Mouse (Mus musculus): ENCODE measurements around the gene Smoc1.

Gene Smoc1

DNA sequence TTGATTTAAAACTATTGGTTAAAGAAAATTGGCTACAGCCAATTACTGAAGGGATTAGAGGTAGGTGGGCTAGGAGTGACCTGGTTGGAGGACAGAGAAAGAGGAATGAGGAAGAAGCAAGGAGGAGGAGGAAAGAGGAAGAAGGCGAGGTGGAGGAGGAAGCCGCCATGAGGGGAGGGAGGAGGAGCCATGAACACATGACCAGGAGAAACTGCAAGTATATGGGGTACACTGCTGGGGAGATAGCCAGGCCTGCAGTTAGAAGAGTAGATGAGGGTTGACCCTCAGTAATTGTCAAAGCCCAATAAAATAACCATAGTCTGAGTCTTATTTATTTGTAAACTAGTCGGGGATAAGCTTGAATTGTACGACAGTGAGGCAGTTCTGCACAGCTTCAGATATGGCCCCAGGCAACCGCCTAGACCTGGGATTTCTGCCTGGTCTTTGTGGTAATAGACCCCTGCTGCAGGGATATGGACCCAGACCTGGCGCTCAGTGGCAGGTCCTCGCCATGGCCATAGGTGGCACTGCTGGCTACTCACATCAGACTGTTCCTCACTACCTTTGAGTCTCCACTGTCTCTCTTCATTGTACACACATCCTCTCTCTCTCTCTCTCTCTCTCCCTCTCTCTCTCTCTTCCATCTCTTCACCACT is 7.2 kb upstream of the Smoc1 start:
- intact Hi-C loops (cut with DNase I): no loop called here

DNA sequence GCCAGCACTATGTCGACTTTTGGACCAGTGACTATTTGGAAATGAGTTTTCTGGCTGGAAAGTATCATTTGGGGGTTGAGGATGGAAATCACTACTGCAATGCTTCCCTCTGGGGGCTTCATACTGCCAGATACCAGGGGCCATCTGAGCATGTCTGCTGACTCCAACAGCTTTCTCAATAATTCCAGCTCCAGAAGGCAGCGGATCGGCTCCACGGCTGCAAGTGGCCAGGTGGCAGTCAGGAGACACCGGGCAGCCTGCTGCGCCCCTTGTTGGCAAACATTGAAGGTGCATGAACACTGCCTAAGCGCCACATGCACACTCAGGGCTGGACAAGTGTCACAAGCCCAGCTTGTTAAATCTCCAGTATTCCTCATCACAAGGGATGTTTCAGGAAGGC is 2.2 kb upstream of the Smoc1 start:
- intact Hi-C loops (cut with DNase I): loop anchor here (10.0 kb wide), 1 partner anchor 160 kb away; no protein-coding TSS in a partner anchor

DNA sequence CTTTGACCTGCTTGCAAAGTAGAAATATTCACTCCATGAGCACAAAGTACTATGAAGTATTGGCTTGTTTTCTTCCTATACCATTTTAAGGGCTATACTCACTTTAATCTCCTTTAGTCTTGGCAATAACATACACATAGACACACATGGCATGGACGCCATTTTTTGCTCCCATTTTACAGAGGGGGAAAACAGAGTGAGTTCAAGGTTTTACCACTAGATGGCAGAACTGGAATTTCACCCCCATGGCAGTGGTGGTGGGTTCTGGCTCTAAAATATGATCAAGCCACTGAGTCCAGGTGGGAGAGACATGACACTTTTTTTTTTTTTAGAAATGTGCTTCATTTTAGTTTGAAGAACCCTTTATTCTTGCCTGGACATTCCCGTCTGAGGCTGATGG is 1.6 kb upstream of the Smoc1 start:
- intact Hi-C loops (cut with DNase I): loop anchor here (10.0 kb wide), 1 partner anchor 160 kb away; no protein-coding TSS in a partner anchor

DNA sequence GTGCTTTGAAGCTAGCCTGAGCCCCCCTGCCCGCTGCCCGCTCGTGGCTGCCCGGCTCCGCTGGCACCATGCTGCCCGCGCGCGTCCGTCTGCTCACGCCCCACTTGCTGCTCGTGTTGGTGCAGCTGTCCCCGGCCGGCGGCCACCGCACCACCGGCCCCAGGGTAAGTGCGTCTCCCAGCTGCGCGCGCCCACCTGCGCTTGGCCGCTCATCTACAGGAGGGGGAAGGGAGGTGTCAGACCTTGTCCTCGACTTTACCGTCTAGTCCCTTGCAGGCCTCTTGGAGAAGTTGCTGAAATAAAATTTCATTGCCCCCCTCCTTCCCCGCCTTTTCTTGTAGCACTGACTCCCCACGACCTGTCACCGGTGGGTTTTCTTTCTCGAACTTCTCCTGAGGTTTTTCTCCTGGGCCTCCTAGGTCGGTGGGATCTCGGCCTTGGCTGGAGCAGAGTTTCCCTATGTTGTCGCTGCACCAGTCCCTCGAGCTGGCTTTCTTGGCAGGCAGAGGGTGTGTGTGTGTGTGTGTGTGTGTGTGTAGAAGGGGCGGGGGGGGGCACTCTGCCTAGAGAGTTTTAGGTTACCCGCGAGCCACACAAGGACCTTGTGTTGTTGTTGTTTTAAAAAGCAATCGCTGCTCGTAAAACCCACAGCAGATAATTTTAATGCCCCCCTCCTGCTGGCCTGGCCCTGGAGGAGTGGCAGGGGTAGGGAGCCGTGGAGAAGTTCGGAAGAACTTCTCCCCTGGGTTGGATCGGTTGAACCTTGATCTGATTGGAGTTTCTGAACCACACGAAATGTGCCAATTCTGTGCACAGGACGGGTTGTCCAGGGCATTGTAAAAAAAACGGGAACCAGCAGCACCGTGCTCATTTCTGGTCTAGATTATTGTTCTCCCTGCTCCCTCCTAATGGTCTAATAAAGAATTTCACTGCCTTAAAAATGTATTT is 661 bp downstream of the Smoc1 start:
- intact Hi-C loops (cut with DNase I): loop anchor here (10.0 kb wide), 1 partner anchor 158 kb away; no protein-coding TSS in a partner anchor

DNA sequence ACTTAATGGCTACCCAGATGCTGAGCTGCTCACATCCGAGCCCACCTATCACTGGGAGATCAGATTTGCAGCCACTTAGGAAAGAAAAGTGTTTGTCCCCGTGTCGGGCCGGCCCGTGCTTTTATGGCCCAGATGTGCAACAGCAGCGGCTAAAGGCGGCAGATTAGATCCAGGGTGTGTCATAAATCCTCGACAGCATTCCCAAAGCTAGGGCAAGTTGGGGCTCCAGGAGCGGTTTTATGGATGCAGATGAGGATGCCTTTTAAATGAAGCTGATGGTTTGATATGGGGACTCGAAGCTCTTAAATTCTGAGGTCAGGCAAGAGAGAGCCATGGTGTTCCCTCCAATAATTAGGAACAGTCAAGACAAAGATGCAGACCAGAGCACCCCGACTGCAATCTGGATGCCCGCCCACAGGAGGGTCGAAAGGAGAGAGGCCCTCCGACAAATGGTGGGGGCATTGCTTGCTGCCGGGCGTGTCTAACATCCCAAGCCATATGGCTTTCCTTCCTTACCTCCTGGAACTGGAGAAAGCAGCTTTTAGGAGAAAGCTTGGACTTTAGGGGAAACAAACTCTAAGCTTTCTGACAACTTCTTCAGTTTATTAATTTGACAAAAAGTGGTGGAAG is 1.8 kb downstream of the Smoc1 start:
- intact Hi-C loops (cut with DNase I): loop anchor here (10.0 kb wide), 1 partner anchor 156 kb away; no protein-coding TSS in a partner anchor

DNA sequence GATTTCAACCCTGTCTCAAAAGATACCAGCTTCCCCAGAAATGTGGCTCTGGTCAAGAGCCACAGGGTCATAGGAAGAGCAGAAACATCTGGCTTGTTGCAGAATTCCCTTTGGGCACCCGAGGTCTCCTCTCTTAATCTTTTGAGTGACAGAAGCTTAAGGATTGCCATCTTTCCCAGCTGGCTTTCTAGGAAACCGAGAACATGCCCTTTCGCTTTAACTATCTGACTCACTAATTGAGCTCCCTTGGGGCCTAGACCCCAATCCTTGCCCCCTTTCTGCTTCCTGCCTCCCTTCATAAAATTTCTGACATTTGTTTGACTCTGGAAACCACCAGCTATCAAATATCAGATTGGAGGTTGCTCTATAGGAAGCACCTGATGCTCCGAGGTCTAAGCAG is 3.1 kb downstream of the Smoc1 start:
- intact Hi-C loops (cut with DNase I): loop anchor here (10.0 kb wide), 1 partner anchor 155 kb away; no protein-coding TSS in a partner anchor

DNA sequence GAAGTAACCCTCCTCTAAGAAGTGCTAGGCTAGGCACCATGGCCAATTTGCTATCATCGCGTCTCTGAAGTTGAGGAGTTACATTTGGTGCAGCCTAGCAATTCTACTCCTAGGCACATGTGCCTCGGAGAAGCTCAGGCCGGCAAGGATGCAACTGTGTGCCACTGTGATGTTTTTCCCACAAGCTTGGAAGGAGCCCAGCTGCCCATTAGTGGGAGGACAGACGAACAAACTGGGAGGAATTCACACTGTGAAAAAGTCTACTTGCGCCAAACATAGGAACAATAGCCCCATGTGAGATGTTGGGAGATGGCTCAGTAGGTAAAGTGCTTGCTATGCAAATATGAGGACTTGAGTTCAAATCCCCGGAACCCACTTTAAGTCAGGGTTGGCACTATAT is 5.0 kb downstream of the Smoc1 start:
- intact Hi-C loops (cut with DNase I): no loop called here

DNA sequence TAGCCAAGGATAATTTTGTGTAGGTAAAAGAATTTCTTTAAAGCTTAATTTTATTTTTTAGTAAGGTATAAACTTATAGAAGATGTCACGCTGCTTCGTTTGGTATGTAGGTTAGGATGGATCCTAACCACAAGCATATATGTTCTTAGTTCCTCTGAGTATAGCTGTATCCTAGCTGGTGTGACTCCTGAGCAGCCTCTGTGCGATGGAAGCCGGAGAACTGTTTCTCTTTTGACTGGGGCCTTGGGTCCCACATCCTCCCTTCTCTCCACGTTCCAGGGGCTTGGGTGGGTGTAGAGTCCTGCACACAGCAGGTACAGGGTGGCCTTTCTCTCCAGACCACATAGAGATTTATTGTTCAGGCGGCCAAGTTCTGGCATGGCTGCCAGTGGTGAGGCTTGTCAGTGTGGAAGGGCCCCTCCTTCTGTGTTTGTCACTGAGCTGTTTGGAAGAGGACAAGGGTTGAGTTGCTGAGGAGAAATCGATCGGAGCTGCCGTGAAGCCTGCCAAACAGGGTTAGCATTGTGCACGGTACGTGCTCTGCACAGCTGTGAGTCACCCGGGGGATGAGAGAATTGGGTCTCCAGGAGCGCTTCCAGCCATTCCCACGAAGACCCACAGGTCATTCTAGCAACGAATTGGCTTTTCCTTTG is 6.9 kb downstream of the Smoc1 start:
- intact Hi-C loops (cut with DNase I): no loop called here

DNA sequence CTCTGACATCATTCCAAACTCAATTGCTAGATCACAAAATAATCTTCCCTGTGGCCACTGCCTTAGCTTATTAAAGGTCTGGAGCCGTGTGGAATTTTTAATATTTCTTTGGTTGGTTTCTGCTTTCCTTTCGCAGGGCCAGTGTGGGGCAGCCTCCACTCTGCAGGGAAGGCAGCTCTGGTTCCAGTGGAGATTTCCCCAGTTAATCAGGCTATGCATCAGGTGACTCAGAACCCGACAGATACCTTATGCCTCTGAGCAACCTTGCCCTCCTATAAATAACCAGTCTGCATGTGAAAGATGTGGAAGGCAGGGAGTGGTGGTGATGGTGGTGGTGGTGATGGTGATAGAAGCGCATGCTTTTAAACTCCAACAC is 7.4 kb downstream of the Smoc1 start:
- intact Hi-C loops (cut with DNase I): no loop called here

DNA sequence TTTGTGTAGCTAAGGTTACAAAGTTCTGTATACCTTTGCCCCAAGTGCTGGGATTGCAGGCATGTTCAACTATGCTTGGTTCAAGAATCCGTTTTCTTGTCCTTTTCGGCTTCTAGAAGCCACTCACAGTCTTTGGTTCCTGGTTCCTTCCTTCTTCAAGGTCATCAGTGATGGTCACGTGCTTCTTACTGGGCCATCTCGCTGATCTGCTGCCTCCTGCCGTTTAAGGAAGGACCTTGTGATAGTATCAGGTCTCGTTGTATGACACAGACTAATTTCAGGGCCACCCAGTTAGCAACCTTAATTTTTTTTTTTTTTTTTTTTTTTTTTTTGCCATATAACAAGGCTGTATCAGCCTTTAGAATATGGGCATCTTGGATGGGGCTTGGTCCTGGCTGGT is 9.2 kb downstream of the Smoc1 start:
- intact Hi-C loops (cut with DNase I): no loop called here

DNA sequence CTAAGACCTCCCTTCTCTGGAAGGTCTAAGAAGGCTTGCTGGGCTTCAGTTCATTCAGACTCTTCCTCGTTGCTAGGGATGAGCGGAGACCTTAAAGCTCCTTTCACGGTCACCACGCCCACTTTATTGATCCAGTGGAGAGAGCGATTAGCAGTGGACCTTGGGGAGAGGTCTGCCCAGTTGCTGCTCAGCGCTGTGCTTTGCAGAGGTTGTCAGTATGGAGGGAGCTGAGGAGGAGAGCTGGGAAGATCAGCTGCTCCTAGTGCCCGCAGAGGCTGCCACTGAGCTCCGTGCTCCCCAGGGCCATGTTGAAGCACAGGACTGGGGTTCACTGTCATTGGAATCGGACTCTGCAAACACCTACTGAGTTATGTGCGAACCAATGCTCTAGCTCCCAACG is 17.0 kb downstream of the Smoc1 start:
- intact Hi-C loops (cut with DNase I): no loop called here

DNA sequence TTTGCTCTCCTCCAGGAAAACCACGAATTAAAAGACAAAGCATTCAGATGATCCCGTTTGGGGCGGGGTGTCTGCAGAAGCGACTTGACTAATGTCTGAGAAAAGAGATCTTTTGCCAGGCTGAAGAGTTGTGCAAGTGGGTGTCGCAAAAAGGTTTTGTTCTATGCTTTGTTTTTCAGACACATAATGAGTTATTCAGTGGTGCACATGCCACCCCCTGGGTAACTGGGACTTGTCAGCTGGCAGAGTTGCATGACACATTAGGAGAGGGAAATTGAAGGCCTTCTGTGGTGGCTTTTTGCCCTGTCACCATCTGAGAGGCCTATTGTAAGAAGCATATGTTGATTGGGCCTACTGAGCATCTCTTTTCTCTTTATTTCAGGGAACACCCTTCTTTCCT is 20.3 kb downstream of the Smoc1 start:
- intact Hi-C loops (cut with DNase I): no loop called here

DNA sequence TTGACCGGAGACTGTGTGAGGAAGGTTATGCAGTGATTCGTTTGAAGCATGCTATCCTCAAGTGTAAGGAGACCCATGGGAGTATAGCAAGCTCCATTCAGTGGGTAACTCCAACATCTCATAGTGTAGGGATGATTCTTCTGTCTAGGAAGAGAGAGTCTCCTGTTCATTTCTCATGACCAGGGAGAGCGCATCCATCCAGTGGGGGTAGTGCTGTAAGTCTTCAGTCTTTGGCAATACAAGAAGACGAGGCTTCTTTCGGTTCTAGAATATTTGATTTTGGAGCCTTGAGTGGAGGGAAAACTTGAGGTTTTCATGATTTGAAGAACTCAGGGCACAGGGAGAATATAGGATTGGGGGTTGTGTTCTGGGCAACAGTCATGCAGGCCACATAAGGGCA is 23.1 kb downstream of the Smoc1 start:
- intact Hi-C loops (cut with DNase I): loop anchor here (5.0 kb wide), 1 partner anchor 38 kb away; no protein-coding TSS in a partner anchor

DNA sequence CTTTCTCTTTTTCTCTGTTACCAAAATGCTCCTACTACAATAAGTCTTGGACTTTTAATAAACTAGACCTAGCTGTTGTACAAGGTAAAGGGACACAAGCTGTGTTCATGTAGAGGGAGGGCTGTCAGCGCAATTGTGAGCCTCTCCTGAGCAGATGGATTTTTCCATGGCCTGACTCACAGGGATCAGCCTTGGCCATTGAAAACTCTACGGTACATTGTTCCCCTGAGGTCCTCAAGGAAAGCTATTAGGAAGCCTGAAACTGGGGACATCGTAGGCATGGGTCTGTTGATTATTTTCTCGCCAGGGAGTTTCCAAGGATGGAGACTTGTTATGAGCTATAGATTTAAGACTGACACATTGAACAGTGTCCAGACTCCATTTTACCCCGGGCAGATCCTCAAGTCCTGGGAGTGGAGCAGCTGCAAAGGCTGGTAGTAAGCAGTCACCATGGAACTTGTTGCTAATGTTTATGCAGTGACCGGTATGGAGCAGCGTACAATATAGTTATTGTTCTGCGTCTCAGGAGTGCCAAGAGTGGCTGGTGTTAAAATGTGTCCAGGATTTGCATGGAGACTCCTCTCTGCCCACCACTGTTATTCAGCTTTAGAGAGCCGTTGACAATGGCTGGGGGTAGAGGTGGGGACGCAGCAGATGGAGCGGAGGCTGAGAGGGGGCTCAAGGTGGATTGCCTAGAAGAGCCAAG is 28.5 kb downstream of the Smoc1 start:
- intact Hi-C loops (cut with DNase I): loop anchor here (5.0 kb wide), 1 partner anchor 32 kb away; no protein-coding TSS in a partner anchor

DNA sequence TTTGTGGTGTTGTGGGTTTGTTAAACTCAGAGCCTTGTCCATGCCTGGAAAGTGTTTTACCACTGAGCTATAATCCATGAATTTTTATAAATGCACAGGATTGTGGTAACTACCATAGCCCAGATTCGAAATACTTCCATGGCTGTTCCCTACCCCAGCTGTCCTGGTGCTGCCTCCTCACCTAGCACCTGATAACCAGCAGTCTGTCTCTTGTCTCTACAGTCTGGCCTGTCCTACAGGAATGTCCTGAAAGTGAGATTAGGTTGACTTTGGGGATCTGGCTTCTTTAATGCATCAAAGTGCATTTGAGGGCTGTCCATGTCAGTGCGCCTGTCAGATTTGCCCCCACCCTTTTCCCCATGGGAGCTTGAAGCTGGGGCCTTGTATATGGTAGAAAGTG is 29.2 kb downstream of the Smoc1 start:
- intact Hi-C loops (cut with DNase I): no loop called here

DNA sequence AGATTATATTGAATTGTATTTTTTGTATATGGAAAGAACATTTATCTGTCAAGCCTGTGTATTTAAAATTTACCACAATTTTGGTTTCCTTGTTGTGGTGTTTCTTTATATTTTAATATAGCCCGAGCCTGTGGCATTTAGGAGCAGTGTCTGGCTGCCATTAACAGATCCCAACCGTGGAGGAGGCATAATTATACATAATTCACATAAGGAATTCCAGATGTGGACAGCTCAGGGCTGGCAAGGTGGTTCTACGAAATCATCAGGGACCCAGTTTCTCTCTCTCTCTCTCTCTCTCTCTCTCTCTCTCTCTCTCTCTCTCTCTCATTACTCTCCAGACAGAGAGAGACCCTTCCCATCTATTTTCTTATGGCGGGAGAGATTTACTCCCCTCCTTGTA is 31.0 kb downstream of the Smoc1 start:
- intact Hi-C loops (cut with DNase I): no loop called here

DNA sequence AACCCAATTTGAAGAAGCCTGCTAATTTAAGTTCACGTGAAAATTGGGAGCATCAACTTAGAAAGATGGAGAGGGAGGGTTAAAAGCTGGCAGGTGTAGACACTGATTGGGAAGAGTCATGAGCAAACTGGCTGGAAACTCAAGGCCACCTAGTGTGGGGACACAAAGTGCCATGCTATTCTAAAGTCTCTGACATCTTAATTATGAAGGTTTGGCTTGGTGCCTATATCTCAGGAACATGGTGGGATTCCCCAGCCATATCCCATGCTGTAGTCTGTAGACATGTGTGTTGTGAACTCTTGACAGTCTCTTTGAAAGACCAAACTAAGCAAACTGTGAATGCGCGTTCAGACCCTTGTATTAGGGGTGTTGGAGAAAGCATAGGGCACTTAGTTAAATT is 32.0 kb downstream of the Smoc1 start:
- intact Hi-C loops (cut with DNase I): no loop called here

DNA sequence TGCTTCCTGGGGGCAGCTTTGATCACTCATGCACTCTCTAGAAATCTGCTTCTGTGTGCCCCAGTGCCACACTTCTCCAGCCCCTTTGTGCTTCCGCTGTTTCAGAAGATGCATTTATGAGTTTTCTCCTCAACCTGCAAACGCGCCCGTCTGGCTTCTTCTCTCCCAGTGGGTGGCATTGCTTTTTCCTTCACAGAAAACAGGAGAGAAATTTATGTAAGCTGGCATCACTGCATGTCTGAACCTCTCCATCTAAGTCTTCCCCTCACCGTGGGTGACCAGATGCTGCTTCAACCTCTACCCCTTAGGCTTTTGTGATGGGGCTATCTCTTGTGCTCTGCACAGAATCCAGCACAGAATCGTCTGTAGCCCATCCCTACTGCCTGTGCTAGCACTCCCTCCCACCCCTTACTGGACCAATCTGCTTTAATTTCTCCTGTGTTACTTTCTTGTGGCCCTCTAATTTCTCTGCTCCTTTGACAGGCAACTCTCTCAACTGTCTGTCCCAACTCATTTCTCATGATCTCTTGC is 35.3 kb downstream of the Smoc1 start:
- intact Hi-C loops (cut with DNase I): no loop called here

DNA sequence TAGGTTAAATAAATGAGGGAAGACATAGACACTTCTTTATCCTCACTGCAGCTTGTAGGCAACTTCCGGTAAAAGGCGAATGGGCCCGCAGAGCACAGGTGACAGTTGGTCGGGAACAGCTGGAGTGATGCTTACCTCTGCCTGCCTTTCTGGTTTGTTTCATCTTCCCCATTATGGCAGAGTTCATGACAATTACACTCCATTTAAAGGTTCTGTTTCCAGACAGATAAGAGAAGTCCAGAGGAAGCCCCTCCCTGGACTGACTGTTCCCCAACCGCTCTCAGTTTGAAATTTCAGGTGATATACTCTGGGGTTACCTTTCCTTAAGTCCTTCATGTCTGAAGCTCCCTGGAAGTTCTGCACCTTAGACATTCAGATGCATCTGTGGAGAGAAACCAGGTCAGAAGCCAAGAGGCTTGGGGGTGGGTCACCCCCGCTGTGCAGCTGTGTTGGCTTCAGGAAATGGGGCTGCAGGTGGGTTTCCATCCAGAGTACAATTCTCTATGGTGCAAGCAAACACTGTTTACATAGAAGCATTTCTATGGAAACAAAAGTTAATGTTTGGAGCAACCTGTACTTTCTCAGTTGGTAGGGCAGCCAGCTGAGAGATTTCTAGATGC is 36.8 kb downstream of the Smoc1 start:
- intact Hi-C loops (cut with DNase I): no loop called here

DNA sequence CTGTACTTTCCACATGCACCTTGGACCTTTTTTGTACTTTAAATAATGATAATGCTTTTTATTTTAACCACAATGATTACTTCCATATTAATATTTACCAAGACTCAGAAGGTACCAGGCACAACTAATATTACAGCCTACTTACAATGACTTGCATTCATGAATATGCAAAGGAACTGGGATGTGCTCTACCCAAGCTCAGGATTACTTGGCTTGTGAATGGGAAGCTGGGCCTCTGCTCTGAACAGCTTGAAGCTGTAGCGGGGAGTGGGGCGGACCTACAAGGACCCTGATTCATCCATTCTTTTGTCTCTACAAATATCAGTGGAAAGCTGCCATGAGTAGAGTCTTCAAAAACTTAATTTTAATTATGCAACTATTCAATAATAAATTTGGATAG is 47.5 kb downstream of the Smoc1 start:
- intact Hi-C loops (cut with DNase I): no loop called here
